Mouse (Mus musculus): Measurements from ENCODE around the gene Cdk2ap1.

- TF ChIP-seq USF1 (IDR thresholded peaks at IDR 0.05; ENCODE audit: low read depth) (no peak), CTCF (IDR thresholded peaks at IDR 0.05; ENCODE audit: control insufficient read depth, insufficient read depth, insufficient read length) (no peak), CEBPB (IDR thresholded peaks at IDR 0.05; ENCODE audit: low read depth) (no peak), MYOG (IDR thresholded peaks at IDR 0.05; ENCODE audit: control insufficient read depth, extremely low read depth, insufficient read length) (no peak), MAX (IDR thresholded peaks at IDR 0.05) (no peak), MYOD1 (IDR thresholded peaks at IDR 0.05; ENCODE audit: control insufficient read depth, insufficient read length, low read depth) (no peak), FOSL1 (IDR thresholded peaks at IDR 0.05; ENCODE audit: insufficient read depth, low read length, poor library complexity, severe bottlenecking) (no peak)
Observed at GRCm38 (mm10) chr5:124364173-124364918, 1.5 kb upstream of the Cdk2ap1 start.
